Mouse (Mus musculus) gastrocnemius, postnatal 14 days (tissue): ENCODE results near the gene Herc2. TPM values are rescaled to one million over a fixed set of nuclear protein-coding genes. Genes with fewer than 3 reads are reported as not detected.

Experiments used
- DNase-seq: peaks from one replicate; pipeline ENCODE4 v3.0.0; 2021; ENCODE audit warnings: mixed read lengths
- intact Hi-C: fragments of 180-260 bp; cut with DNase I; formaldehyde crosslinking; loops from one replicate; pipeline ENCODE4 v1.15.1; 2025; ENCODE audit warnings: low total_unique reads
- total RNA-seq, 2 experiments: library from RNA; stranded (reverse); gene quantifications; 2 replicates each; pipeline ENCODE4 v1.2.3; 2021

The Herc2 gene
- total RNA-seq, 2 experiments from 2014 or later, result 26.8 to 29.0 TPM

GRCm38 (mm10) chr7:56055338-56055737 is 5.3 kb downstream of the Herc2 start:
- DNase-seq, result no peak
- intact Hi-C loops, result no loop called here

GRCm38 (mm10) chr7:56064876-56065275 is 14.9 kb downstream of the Herc2 start:
- DNase-seq, result no peak

GRCm38 (mm10) chr7:56066136-56066535 is 16.1 kb downstream of the Herc2 start:
- intact Hi-C loops, result no loop called here
- no peak for DNase-seq

More at GRCm38 (mm10) chr7:56064876-56065275, 14.9 kb downstream of the Herc2 start:
- intact Hi-C loops, result no loop called here

GRCm38 (mm10) chr7:56066634-56067033 is 16.6 kb downstream of the Herc2 start:
- intact Hi-C loops, result no loop called here
- no peak for DNase-seq

- DNase-seq, result no peak
- intact Hi-C loops, result no loop called here
These were observed 21.7 kb downstream of the Herc2 start for GRCm38 (mm10) chr7:56071724-56072123.

GRCm38 (mm10) chr7:56083034-56083433 is 33.0 kb downstream of the Herc2 start:
- intact Hi-C loops, result no loop called here
- no peak for DNase-seq

- no peak for DNase-seq
- intact Hi-C loops, result no loop called here
These were observed 39.1 kb downstream of the Herc2 start for GRCm38 (mm10) chr7:56089097-56089496.

GRCm38 (mm10) chr7:56091445-56091844 is 41.4 kb downstream of the Herc2 start:
- intact Hi-C loops, result no loop called here
- no peak for DNase-seq

GRCm38 (mm10) chr7:56102293-56102847 is 52.4 kb downstream of the Herc2 start:
- no peak for DNase-seq
- intact Hi-C loops, result no loop called here

- intact Hi-C loops, result no loop called here
- no peak for DNase-seq
These were observed 63.0 kb downstream of the Herc2 start for GRCm38 (mm10) chr7:56112999-56113398.

- no peak for DNase-seq
- intact Hi-C loops, result no loop called here
These were observed 64.2 kb downstream of the Herc2 start for GRCm38 (mm10) chr7:56114148-56114547.

GRCm38 (mm10) chr7:56120968-56121367 is 71.0 kb downstream of the Herc2 start:
- intact Hi-C loops, result no loop called here
- DNase-seq, result no peak

GRCm38 (mm10) chr7:56121425-56121824 is 71.4 kb downstream of the Herc2 start:
- DNase-seq, result no peak
- intact Hi-C loops, result no loop called here

- intact Hi-C loops, result no loop called here
- no peak for DNase-seq
These were observed 78.1 kb downstream of the Herc2 start for GRCm38 (mm10) chr7:56128080-56128479.

- intact Hi-C loops, result no loop called here
- DNase-seq, result no peak
These were observed 79.6 kb downstream of the Herc2 start for GRCm38 (mm10) chr7:56129577-56129976.

GRCm38 (mm10) chr7:56131548-56131947 is 81.6 kb downstream of the Herc2 start:
- intact Hi-C loops, result no loop called here
- no peak for DNase-seq

- DNase-seq, result no peak
- intact Hi-C loops, result no loop called here
These were observed 88.7 kb downstream of the Herc2 start for GRCm38 (mm10) chr7:56138706-56139105.

- intact Hi-C loops, result loop anchor here (10.0 kb wide), 1 partner anchor 48 kb away; no protein-coding TSS in a partner anchor
- DNase-seq, result no peak
These were observed 96.4 kb downstream of the Herc2 start for GRCm38 (mm10) chr7:56146424-56146823.

- DNase-seq, result no peak
- intact Hi-C loops, result loop anchor here (10.0 kb wide), 1 partner anchor 46 kb away; no protein-coding TSS in a partner anchor
These were observed 98.9 kb downstream of the Herc2 start for GRCm38 (mm10) chr7:56148925-56149324.

GRCm38 (mm10) chr7:56151885-56152676 is 102.1 kb downstream of the Herc2 start:
- no peak for DNase-seq
- intact Hi-C loops, result loop anchor here (10.0 kb wide), 1 partner anchor 217 kb away; no protein-coding TSS in a partner anchor

- DNase-seq, result no peak
- intact Hi-C loops, result loop anchor here (10.0 kb wide), 1 partner anchor 218 kb away; no protein-coding TSS in a partner anchor
These were observed 103.2 kb downstream of the Herc2 start for GRCm38 (mm10) chr7:56153161-56153560.
